Mouse (Mus musculus): Measurements from ENCODE around the gene Rad54l2.

Gene Rad54l2

DNA sequence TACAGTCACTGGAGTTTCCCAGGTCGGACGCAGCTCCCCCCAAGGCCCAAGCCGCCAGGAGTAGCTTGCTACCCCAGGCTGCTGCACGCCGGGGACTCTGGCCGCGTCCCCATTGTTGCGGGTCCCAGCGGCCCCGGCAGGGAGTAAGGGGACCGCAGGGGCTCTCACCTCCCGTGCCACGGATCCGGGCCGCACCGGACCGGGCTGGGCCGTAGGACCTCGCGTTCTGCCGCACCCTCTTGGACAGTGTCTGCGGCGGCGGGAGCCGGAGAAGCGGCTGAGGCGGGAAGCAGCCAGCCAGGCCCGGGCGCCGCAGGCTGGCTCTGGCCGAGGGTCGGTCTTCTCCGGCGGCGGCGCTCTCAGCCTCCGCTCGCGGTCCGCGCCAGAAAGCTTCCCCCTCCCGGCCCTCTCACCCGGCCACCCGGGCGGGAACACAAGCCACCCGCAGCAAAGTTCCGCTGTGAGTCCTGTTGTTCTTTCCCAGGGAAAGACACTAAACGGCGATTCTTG, at the start of gene Rad54l2:
Rad54l2 (minus strand) TSS at position 383 of the 510 bp plus-strand sequence.
- peak; percentile 51 to 70 for DNase-seq (ENCODE audit: low spot score in 2 of 2)

DNA sequence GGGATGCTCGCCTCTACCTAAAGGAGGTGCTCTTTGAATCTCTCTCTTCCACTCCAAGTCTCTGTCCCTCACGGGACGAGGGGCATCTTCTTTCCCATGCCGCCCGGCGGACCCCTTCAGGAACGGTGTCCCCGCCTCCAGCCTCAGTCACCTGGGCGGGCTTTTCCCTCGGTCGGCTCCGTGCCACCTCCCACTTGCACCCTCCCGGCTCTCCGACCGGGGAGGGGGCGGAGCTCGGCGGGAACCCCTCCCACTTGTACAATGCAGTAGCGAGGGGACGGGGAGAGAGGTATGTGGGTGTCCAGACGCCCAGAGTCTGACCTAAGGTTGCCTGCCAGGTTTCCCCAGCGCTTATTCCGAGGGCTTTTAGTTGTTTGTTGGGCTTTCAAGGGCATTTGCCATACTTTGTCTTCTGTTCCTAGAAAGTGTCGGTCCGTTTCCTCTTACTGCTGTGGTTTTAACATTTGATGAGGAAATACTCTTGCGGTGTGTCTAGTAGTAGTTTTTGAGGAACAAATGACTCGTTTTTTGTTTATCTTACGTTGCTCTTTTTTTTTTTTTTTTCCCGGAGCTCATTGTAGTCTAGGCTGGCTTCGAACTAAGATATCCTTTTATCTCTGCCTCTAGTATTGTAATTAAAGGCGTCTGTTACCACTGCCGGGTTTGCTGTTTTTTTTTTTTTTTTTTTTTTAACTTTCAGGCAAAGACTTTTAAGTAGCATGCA, 33.5 kb upstream of the Rad54l2 start:
- peak; percentile 61 to 63 for DNase-seq (ENCODE audit: low spot score in 2 of 2)

DNA sequence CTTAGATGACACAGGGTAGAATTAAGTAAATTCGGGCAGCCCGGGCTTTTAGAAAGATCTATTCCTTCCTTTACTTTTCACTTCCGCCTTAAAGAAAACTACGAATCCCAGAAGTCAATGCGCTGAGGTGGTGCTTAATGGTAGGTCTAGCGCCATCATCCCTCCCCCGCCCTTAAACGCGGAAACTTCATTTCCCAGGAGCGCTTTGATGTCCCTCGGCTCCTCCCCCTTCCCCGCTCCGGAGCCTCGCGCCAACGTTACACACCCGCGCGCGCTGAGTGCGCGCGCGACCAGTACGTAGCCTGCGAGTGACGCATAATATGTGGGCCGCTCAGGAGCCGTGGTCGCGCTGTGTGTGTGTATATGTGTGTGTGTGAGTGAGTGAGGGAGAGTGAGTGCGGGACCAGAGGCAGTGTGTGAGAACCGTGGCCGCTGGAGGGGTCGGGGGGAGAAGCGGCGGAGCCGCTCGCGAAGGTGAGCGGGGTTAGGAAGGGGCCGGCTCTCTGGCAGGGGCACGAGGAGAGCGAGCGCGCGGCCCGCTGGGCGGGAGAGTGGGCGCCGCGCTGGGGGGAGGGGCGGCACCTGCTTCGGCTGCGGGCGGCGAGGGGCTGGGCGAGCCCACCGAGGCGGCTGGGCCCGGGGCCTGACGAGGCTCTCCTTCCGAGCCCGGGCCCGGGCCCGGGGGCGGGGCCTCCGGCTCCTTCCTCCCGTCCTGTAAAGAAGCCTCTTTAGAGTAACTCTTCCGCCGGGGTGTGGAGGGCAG, 32.8 kb upstream of the Rad54l2 start, which contains the start of gene Dcaf1:
Dcaf1 (plus strand) TSS at position 257 of the 763 bp plus-strand sequence.
- DNase-seq (ENCODE audit: low spot score in 2 of 2), result peak; percentile 87 to 89

GRCm38 (mm10) chr9:106821050-106821617, 32.1 kb upstream of the Rad54l2 start:
- DNase-seq (ENCODE audit: low spot score in 2 of 2), result no peak

DNA sequence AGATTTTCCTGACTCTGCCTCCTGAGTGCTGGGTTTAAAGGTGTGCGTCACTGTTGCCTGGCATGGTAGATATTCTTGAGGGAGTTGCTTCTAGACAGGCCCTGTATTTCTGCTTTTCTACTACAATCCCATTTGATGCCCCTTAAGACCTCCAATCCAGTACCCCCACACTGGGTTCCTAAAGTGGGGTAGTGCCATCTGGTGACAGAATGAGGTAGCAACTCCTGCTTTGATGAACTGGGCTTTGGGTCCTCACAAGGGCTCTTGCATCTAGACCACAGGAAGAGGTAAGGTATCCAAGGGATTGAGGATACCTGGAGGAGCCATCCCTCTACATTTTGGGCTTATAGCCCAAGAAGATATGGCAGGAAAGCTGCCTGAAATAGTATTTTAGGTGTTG, 30.2 kb upstream of the Rad54l2 start:
- DNase-seq (ENCODE audit: low spot score in 2 of 2), result peak in 1 of 2 experiments; percentile 6

DNA sequence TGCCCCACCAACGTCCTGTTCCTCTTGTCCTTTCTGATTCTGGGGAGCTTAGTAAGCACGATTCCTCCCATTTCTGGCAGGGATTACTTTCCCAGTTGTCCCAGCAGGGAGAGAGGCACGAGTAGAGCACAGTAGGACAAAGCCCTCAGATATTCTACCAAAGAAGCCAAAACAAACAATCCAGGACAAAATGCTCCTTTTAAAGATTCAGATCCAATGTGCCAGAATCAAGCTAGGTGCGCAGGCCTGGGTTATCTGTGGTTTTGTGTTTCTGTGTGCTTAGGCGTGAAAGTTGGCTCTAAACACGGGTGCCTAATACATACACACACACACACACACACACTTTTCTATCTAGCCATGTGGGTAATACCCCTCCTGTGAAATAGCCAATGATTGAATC, 29.2 kb upstream of the Rad54l2 start:
- DNase-seq (ENCODE audit: low spot score in 2 of 2), result no peak

- DNase-seq (ENCODE audit: low spot score in 2 of 2), result no peak
Observed at GRCm38 (mm10) chr9:106806503-106806902, 17.5 kb upstream of the Rad54l2 start.

- DNase-seq (ENCODE audit: low spot score in 2 of 2), result no peak
Observed at GRCm38 (mm10) chr9:106790831-106791230, 1.8 kb upstream of the Rad54l2 start.

GRCm38 (mm10) chr9:106789363-106789762, 369 bp upstream of the Rad54l2 start:
- DNase-seq (ENCODE audit: low spot score in 2 of 2), result no peak

- peak in 1 of 2 experiments; percentile 6 for DNase-seq (ENCODE audit: low spot score in 2 of 2)
Observed at GRCm38 (mm10) chr9:106787979-106788811, 799 bp downstream of the Rad54l2 start.

DNA sequence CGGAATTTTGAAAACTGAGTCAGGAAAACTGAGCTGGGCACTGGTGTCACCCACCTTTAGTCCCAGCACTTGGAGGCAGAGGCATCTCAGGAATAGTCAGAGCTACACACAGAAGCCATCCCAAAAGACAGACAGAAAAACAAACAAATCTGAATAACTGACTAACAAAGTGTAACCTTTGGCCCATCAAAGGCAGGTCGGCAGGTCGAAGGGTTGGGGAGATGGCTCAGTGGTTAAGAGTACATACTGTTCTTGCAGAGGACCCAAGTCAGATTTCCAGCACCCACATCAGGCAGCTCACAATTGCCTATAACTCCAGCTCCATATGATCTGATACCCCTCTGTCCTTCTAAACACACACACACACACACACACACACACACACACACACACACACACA, 3.8 kb downstream of the Rad54l2 start:
- no peak for DNase-seq (ENCODE audit: low spot score in 2 of 2)

DNA sequence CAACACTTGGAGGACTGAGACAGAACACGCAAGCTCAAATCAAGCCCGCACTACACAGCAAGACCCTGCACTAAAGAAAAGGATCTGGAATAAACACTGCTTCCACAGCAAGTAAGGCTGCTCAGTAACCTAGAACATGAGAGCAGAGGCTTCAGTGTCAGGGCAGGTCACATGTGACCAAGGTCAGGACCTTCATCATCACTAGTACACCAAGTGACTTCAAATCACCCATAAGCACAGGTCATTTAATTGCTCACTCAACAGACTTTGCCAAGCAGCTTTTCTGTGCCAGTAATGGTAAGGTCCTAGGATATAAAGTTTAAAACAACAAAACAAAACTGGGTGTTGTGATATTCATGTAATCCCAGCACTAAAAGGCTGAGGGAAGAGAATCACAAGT, 5.4 kb downstream of the Rad54l2 start:
- DNase-seq (ENCODE audit: low spot score in 2 of 2), result no peak

- no peak for DNase-seq (ENCODE audit: low spot score in 2 of 2)
Observed at GRCm38 (mm10) chr9:106780086-106780485, 8.9 kb downstream of the Rad54l2 start.

DNA sequence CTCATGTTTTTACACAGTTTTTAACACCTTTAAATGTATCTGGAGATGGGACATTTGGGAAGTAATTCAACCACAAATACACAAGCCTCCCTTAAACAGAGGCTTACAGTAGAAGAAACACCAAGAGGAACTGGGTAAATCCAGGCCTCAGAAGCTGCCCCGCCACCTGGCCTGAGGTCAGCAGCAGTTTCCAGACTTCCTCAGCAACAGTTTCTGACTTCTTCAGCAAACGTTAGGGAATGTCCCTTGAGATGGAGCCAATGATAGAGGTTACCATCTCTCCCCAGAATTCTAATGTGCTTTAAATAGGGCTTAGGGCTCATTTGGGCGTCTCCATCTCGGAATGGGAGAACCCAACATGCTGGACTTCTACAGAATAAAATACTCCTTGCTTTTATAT, 10.7 kb downstream of the Rad54l2 start:
- DNase-seq (ENCODE audit: low spot score in 2 of 2), result no peak

DNA sequence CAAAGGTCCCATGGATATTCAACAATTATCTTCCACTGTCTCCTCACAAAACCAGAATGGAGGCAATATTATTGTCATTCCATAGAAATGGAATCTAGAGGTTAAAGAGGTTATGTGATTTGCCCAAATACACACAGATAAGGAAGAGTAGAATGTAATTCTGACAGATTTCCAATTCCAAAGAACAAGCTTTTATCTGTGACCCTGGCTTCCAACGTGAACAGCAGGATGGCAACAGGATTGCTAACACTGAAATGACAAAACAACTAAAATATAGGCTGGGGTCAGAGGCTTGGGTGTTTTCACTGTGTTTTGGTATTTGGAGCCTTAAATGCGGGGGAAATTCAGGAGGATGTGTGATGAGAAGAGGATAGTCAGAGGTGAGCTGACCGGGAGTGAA, 11.6 kb downstream of the Rad54l2 start:
- DNase-seq (ENCODE audit: low spot score in 2 of 2), result no peak

GRCm38 (mm10) chr9:106776116-106776515, 12.9 kb downstream of the Rad54l2 start:
- DNase-seq (ENCODE audit: low spot score in 2 of 2), result no peak

DNA sequence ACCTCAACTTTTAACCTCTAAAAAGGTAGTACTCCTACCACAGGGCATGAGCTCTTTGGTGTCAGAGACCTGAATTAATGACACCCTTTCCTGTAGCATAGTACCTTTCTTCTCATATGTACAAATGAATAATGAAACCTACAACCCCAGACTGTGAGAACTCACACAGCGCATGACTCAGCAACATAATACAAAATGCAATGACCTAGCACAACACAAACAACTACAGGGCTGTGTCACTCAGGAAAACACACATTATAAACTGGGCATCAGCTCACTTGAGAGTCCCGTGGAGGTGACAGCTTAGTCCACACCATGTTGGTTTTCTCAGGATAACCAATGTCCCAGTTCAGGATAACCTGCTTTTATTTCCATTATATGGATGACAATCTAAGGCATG, 17.2 kb downstream of the Rad54l2 start:
- DNase-seq (ENCODE audit: low spot score in 2 of 2), result no peak

DNA sequence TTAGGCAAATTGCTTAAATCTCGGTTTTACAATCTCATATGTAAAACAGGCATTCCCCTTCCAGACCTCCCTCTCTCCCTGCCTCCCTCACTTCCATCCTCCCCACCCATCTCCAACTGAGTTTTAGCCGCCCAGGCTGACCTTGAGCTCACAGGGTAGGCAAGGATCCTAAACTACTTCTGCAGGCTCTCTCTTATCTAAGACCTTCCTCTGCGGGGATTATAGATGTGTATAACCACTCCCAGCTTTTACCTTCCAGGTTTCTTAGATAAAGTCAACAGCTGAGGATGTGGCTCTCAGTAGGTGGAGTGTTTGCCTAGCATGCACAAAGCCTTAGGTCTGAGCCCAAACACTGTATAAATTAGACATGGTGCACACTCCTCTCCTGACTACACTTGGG, 18.8 kb downstream of the Rad54l2 start:
- DNase-seq (ENCODE audit: low spot score in 2 of 2), result no peak

DNA sequence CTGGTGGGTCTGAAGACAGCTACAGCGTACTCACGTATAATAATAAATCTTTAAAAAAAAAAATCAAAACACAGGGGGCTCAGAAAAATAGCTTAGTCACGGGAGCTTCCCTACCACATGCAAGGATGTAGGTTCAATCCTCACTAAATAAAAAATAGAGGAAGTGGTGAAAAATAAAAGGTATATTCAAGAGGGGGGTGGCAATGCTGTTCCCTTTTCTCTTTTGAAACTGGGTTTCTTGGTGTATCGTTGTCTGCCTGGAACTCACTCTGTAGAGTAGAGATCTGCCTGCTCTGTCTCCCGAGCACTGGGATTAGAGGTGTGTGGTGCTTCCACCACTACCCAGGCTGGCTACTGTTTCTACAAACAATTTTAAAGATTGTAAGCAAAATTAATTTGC, 19.2 kb downstream of the Rad54l2 start:
- DNase-seq (ENCODE audit: low spot score in 2 of 2), result no peak

DNA sequence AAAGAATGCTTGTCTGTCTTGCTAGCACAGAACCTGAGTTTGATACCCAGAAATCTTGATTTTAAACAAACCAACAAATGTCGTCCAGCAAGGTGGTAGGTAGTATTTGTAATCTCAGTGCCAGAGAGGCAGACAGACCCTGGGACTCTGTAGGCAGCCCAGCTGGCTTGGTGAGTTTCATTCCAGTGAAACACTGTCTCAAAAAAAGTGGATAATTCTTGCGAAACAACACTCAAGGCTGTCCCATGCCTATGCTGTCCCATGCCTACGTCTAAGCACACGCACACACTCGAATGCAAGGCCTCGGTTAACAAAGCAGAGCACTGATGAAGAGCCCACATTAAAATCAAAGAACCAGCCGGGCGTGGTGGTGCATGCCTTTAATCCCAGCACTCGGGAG, 32.6 kb downstream of the Rad54l2 start:
- no peak for DNase-seq (ENCODE audit: low spot score in 2 of 2)

GRCm38 (mm10) chr9:106755776-106756175, 33.2 kb downstream of the Rad54l2 start:
- DNase-seq (ENCODE audit: low spot score in 2 of 2), result no peak

DNA sequence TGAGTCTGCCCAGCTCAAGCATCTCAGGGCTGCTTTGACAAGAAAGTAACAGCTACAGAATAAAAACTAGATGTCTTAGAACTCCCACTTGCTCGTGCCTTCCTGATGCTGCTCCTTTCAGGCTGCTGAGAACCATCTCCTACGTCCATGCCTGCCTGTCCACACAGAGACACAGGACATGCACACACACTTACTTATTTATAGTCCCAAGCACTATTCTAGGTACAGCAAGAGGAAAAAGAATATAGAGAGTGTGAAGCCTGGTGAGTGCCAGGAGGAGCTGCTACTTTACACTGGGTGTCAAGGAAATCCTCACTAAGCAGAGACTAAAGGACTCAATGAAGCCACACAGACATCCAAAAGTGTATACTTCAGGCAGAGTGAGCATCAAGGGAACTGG, 34.7 kb downstream of the Rad54l2 start:
- peak; percentile 14 to 25 for DNase-seq (ENCODE audit: low spot score in 2 of 2)
